Mouse (Mus musculus): Measurements from ENCODE around the gene Fdxr. TPM values are rescaled to one million over a fixed set of nuclear protein-coding genes. Genes with fewer than 3 reads are reported as not detected.
A peak's percentile ranks its signal among the peaks of the same experiment; 100 is the strongest.

Fdxr gene
- total RNA-seq, 4 experiments from 2014 or later = 9.1 to 10.0 (median 9.6) TPM

- peak; percentile 72 for DNase-seq (ENCODE audit: low spot score)
Observed at GRCm38 (mm10) chr11:115270148-115270861, 6.5 kb downstream of the Fdxr start.

DNA sequence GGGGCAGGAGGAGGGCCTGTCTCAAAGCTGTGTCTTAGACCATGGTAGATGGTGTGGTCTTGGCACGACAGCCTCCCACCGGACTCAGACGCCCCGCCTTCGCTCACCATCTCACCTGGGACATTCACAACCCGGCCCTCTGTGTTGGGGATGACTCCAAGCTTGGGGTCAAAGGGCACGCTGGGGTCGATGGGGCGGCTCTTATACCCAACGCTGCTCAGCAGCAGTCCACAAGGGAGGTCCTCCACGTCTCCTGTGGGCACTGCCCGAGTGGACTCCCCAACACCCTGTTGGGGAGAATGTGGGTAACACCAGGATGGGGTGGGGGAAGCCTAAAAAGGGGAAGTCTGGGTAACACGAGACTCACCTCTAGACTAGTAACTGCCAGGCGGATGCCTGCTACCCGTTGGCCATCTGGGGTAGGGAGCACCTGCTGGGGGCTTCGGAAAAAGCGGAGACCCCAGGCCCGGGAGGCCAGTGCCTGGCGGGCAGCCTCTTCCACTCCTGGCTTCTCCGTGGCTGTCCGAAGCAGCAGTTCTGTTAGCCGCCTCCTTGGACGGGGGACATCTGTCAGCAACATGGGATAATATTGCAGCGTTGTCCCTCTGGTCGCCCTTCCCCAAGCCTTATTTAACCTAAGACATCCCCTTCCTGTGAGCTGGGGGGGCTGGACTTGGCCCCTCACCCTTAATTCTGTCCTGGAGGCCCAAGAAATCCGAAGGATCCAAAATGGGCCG is 7.4 kb downstream of the Fdxr start:
- DNase-seq (ENCODE audit: low spot score) = no peak

GRCm38 (mm10) chr11:115267958-115268357 is 8.9 kb downstream of the Fdxr start:
- no peak for DNase-seq (ENCODE audit: low spot score)

DNA sequence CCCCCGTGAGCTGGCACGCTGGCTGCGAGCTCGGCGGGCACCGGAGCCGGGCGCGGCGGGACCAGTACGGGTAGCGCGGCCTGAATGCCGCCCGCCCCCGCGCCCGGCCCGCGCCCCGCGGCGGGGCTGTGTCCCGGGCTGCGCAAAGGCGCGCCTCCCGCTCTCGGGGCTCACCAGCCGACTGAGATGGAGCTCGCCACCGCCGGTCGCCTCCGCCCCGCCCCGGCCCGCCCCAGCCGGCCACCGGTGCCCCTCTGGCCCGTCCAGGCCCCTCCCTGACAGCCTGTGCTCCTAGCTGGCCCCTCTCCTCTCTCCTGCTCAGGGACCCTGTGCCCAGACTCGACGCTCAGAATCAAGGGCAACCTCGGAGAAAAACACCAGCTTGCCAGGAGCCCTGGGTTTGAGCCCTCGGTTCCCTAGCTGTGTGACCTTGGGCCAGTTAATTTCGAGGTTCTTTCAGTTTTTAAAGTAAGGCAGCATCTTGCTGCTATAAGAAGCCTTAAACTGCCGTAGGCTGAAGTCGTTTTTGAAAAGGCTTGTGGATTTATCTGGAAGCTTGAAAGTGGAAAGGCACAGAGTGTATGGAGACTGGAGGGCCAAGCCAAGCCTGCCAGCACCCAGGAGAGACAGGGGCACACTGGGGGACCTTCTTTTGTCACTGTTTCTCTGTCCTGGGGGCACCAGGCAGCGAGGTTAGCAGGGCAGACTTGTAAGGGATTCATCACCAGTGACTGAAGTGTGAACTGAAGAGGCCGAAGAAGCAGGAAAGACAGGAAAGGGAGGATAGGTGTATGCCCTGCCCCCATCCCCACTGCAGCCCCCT is 9.6 kb downstream of the Fdxr start, which contains the start of gene Grin2c:
Gene Grin2c (minus strand): TSS at position 183 of the 823 bp plus-strand sequence.
- no peak for DNase-seq (ENCODE audit: low spot score)

GRCm38 (mm10) chr11:115266400-115266778 is 10.5 kb downstream of the Fdxr start:
- no peak for DNase-seq (ENCODE audit: low spot score)

- DNase-seq (ENCODE audit: low spot score) = no peak
Observed at GRCm38 (mm10) chr11:115265771-115266399, 11.0 kb downstream of the Fdxr start.

DNA sequence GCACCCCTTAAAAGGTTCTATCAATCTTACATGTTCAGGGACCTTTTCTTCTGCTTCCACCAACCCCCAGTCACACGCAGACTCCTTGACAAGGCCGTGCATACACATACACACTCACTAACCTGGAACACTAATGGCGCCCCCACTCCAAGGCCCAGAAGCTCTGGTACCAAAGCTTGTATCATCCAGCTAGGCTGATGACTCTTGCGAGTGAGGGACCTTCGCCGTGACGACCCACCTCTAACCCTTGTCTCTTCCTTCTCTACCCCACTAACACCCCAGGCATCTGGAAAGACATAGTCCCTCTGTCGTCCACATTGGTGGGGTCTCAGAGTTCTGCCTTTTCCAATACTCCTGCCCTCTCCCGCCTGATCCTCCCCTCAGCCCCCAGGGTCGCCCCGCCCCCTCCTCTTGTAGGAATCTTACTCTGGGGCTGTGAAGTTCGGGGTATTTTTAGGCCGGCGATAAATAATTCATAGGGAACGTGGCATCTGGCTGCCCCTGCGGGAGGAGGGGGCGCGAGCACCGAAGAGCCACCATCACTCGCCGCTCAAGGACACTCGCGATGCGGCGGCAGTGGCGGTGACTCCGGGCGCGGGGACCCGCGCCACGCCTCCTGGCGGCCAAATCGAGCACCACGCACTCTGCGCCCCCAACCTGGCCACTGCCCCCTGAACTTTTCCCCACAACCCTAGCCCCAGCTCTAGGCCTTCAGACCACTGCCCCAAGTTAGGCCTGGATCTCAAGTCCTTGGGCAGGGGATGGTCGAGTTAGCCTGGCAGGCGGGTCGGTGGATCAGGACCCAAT is 11.8 kb downstream of the Fdxr start:
- DNase-seq (ENCODE audit: low spot score) = no peak

DNA sequence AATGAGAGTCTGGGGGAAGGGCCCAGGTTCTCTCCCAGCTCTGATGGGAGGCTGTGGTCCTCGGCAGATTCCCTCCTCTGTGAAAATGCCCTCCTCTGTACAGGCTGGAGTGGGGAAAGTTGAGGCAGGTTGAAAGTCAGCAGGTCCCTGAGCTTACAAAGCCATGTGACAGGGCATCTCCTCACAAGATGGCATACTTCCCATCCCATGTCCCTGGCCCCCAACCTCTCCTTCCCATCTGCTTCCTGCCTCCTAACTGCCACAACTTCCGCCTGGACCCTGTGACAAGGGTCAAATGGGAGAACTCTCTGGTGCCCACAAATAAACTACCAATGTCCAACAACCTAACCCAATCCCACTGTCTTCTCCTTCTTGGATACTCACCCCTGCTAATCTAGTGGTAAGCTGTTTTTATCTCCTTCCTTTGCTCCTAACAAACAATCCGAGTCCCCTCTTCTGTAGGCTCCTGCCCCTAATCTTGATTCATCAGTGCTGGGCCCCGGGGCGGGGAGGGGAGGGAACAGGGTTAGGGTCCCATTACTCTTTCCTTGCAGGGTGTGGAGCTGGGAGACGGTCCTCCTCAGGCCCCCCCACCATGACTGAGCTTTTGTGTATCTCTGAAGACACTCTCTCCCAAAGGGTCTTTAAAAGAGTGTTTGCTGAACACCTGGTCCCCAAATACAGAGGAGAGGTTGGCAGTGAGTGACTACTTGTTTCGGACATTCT is 12.6 kb downstream of the Fdxr start:
- DNase-seq (ENCODE audit: low spot score) = no peak

DNA sequence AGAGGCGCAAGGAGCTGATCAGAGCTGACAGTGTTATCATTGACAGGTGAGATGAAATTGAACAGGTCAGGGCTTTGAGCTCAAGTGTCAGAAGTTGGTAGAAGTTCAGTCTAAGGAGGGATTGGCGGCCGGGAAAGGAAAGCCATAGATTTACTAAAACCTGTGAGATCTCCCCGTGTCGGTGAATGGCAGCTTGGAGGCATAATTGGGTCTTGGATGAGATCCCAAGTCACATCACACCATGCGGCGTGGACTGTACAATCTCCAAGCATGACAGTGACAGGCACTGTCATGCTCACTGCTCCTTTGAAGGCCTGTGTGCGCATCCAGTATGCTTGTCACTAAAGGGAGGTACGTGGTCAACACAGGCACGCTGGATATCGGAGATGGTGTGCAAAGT is 13.9 kb downstream of the Fdxr start:
- no peak for DNase-seq (ENCODE audit: low spot score)

- DNase-seq (ENCODE audit: low spot score) = no peak
Observed at GRCm38 (mm10) chr11:115259134-115259533, 17.7 kb downstream of the Fdxr start.

DNA sequence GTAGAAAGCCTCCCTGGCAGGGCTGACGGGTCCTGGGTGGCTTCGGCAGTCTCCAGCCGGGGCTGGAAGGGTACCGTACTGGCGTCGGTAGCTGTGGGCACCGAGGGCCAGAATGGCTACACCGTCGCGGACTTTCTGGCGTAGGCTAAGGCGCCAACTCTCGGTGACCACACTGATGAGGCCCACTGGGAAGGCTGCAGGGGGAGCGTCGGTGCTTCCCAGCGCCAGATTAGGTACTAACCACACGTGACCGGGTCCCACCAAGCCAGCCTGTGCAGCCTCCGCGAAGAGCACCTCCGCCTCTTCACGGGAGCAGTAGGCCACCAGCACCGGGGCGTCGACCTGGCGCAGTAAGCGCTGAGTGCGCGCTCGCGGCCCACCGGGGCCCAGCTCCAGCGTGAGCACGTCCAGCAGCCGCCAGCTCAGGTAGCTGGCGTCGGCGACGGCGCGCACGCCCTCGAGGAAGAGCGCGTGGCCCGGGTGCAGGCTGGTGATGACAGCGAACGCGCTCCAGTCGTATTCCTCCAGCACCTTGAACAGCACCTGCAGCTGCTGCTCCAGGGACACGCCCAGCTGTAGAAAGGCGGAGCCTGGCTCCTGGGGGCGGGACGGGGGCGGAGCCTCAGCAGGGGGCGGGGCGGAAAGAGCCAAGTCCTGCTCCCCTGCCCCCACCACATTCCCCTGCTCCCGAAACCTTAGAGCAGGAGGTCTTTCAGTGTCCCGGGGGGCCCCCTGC is 18.9 kb downstream of the Fdxr start:
- no peak for DNase-seq (ENCODE audit: low spot score)

DNA sequence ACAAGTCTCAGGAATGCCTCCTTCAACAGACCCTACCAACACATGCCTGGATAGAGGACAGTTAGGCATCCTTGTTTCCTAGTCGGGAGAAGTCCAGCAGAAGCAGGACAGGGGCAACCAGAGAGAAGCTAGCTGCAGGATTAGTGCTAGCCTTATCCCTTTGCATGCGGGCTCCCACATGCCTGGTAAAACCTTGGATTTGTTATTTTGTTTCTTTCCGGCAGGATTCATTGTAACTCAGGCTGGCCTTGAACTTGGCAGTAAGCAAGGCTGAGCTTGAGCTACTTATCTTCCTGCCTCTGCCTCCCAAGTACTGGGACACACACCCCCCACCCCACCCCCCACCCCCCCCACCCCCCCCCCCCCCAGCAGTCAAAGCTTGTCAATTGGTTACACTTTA is 25.6 kb downstream of the Fdxr start:
- DNase-seq (ENCODE audit: low spot score) = no peak

DNA sequence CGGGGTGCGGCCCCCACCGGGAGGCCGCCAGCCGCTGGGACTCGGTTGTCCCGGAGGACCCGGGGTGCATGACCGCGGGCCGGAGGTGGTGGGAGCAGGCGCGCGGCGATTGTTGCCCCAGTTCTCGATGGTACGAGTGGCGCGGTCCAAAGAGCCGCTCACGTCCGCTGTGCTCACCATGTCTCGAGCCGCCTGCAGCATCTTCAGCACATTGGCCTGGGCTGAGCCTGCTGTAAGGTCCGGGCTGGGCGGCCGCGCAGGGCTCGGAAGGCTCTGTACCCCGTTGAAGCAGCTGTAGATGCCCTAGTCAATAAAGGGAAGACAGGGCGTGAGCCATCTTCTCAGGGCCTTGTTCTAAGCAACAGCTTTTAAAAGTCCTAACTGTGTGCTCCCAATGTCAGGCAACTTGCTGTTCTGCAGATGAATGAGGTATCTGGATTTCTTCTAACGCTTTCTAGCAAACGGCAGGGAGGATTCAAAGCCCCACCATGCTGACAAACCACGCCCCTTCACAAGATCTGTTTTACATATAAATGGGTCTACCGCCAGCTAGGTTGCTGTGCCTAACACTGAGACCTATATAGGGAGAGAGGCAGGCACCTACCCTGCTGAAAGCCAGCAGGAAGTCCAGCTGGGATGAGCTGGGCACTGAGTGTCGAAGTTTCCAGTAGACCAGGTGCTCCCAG is 26.3 kb downstream of the Fdxr start:
- no peak for DNase-seq (ENCODE audit: low spot score)

GRCm38 (mm10) chr11:115249721-115250404 is 27.0 kb downstream of the Fdxr start:
- DNase-seq (ENCODE audit: low spot score) = no peak

DNA sequence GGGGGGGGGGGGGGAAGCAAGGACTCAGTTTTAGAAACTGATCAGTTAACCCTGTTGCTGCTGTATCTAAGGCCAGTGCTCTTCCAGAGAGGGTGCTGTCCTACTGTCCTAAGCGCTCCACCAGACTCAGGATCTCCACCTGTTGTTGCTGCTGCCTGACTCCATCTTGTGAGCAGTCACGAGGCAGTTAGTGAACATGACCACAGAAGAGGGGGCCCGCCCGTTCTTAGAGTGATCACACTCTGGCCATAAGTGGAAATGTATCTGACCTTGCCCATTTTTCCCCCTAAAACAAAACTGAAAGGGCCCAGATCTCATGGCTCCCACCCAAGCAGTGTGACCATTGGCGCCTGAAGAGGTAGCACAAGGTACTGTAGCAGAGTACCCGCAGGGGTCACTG is 28.9 kb downstream of the Fdxr start:
- DNase-seq (ENCODE audit: low spot score) = no peak

DNA sequence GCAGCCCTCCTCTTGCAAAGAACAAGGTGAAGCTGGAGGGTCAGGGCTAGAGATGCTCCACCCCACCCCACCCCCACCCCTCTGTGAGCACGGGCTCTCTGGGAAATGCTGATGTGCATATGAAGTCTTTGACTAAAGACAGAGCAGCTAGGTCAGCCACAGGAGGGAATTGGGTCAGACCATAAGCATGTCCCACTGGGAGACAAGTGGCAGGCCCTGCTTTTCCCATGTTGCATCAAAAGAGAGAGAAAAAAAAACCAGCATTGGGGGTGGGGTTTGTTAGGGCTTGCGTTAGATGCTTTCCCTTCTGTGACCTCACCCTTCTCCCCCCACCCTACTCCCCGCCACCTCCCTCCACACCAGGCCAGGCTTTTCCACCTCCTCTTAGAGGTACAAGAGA is 29.6 kb downstream of the Fdxr start:
- DNase-seq (ENCODE audit: low spot score) = no peak

DNA sequence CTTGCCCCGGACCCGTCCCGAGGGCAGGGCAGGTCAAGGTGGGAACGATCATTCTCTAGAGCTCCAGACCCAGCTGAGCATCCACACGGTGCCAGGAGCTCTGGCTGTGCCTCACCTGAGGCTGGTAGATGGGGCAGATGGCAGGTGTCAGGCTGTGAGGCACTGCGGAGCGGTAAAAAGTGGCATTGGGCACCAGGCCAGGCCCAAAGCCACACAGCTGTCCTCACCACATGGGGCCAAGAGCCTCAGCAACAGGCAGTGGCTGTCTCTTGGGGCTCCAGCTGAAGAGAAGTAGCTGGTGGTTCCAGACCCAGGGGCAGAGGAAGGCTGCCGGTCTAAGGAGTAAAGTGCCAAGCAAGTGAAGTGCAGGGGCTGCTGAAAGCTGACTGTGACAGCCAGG is 30.5 kb downstream of the Fdxr start:
- no peak for DNase-seq (ENCODE audit: low spot score)

- DNase-seq (ENCODE audit: low spot score) = no peak
Observed at GRCm38 (mm10) chr11:115244840-115245239, 32.0 kb downstream of the Fdxr start.
